Comparison of ENCODE assay signal across 17 mouse cellular contexts in the genomic region with DNA sequence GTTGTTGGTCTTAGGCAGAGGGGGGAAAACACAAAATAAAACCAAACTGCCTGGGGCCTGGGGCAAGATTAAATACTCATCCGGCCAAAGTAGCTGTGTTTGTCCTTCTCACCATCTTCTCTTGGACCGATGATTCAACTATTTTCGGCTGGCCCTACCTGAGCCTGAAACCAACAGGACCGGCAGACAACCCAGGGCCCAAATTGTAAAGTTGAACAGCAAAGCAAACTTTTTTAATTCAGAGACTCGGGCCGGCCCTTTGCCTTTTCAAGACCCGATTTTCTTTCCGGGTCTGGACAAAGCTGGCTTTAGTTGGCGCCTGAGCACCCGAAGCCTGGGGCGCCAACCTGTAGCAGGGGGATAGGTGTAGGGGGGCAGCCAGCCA. TPM values are rescaled to one million over a fixed set of nuclear protein-coding genes. Genes with fewer than 3 reads are reported as not detected.
DNase-seq lines count a peak whose midpoint lies in the region; ATAC-seq and TF ChIP-seq lines count a peak whose summit lies in the region.
"Had no signal": no experiment of that assay in that cellular context is flagged by ENCODE, and none has a peak within 500 bp of the region (broad histone marks: within the 10 kb centered on the region; RNA-seq: fewer than 3 reads in every experiment).

No protein-coding gene starts in this region.

- peak overlapping the region; percentile 93 for H3K4me3 ChIP-seq in gastrocnemius, adult 2 months
- H3K4me3 ChIP-seq in lung, embryonic 14.5 days (ENCODE audit: low read depth, low read length) = no peak overlapping the region
- H3K4me3 ChIP-seq in embryonic facial prominence, embryonic 12.5 days = peak overlapping the region; percentile 54
- H3K4me3 ChIP-seq in limb, embryonic 14.5 days (replicated peaks; ENCODE audit: low read length) = peak overlapping the region; percentile 80
- H3K4me3 ChIP-seq: hindbrain, embryonic 15.5 days; liver, embryonic 15.5 days; midbrain, embryonic 15.5 days; neural tube, embryonic 13.5 days had no signal

- peak overlapping the region; percentile 98 for H3K27ac ChIP-seq in gastrocnemius, adult 2 months
- no peak overlapping the region for H3K27ac ChIP-seq in lung, embryonic 14.5 days (ENCODE audit: low read depth)
- H3K27ac ChIP-seq in embryonic facial prominence, embryonic 12.5 days = peak overlapping the region; percentile 51; the same call in 1 of the 2 replicates
- peak overlapping the region; percentile 98 for H3K27ac ChIP-seq in limb, embryonic 14.5 days (replicated peaks; ENCODE audit: low read depth, low read length)
- H3K27ac ChIP-seq: hindbrain, embryonic 15.5 days; liver, embryonic 15.5 days; midbrain, embryonic 15.5 days; neural tube, embryonic 13.5 days had no signal

- H3K4me1 ChIP-seq in lung, embryonic 14.5 days (ENCODE audit: insufficient read depth) = no peaks in the 10 kb centered on the region
- no peaks in the 10 kb centered on the region for H3K4me1 ChIP-seq in embryonic facial prominence, embryonic 12.5 days
- H3K4me1 ChIP-seq in limb, embryonic 14.5 days (ENCODE audit: control insufficient read depth, insufficient read depth, low read length) = peaks cover 28% of the 10 kb centered on the region

- no peak overlapping the region for H3K9ac ChIP-seq in lung, embryonic 14.5 days
- peak overlapping the region; percentile 70 for H3K9ac ChIP-seq in embryonic facial prominence, embryonic 12.5 days
- peak overlapping the region; percentile 98 for H3K9ac ChIP-seq in limb, embryonic 14.5 days (ENCODE audit: low read depth, low read length, severe bottlenecking)
- H3K9ac ChIP-seq: hindbrain, embryonic 15.5 days; liver, embryonic 15.5 days; midbrain, embryonic 15.5 days; neural tube, embryonic 13.5 days had no signal

- H3K4me2 ChIP-seq in lung, embryonic 14.5 days = no peak overlapping the region
- peak overlapping the region; percentile 66 for H3K4me2 ChIP-seq in embryonic facial prominence, embryonic 12.5 days (replicated peaks)
- H3K4me2 ChIP-seq in limb, embryonic 14.5 days (replicated peaks; ENCODE audit: low read depth, low read length, severe bottlenecking) = peak overlapping the region; percentile 72
- H3K4me2 ChIP-seq: hindbrain, embryonic 15.5 days; liver, embryonic 15.5 days; midbrain, embryonic 15.5 days; neural tube, embryonic 13.5 days had no signal

- no peaks in the 10 kb centered on the region for H3K36me3 ChIP-seq in lung, embryonic 14.5 days (ENCODE audit: insufficient read depth)
- H3K36me3 ChIP-seq in embryonic facial prominence, embryonic 12.5 days = no peaks in the 10 kb centered on the region
- peaks cover 19% of the 10 kb centered on the region for H3K36me3 ChIP-seq in limb, embryonic 14.5 days (ENCODE audit: control insufficient read depth, insufficient read depth, low read length)
- H3K36me3 ChIP-seq: G1E; hindbrain, embryonic 15.5 days; liver, embryonic 15.5 days; midbrain, embryonic 15.5 days; neural tube, embryonic 13.5 days had no signal

- 3% methylated on average over 11 of the region's 11 CpGs for WGBS in lung, embryonic 14.5 days
- 1% methylated on average over 11 of the region's 11 CpGs for WGBS in embryonic facial prominence, embryonic 12.5 days
- 7% methylated on average over 11 of the region's 11 CpGs for WGBS in limb, embryonic 14.5 days

- intact Hi-C loops in gastrocnemius, adult 2 months (cut with DNase I) = loop anchor here (2.0 to 10.0 kb wide), 2 partner anchors 32 to 478 kb away; no protein-coding TSS in a partner anchor
- intact Hi-C loops in gastrocnemius, postnatal 14 days (cut with DNase I; ENCODE audit: low total_unique reads) = no loop called here

- no peak for TF ChIP-seq POLR2A in limb, embryonic 14.5 days (IDR thresholded peaks at IDR 0.05; ENCODE audit: borderline replicate concordance, extremely low read depth, insufficient read depth, insufficient read length)

- H3K27me3 ChIP-seq in lung, embryonic 14.5 days (ENCODE audit: insufficient read depth, low read length) = peaks cover 97% of the 10 kb centered on the region
- peaks cover 72% of the 10 kb centered on the region for H3K27me3 ChIP-seq in embryonic facial prominence, embryonic 12.5 days
- H3K27me3 ChIP-seq in limb, embryonic 14.5 days (ENCODE audit: control insufficient read depth, insufficient read depth, low read length) = peaks cover 12% of the 10 kb centered on the region

- no peak for DNase-seq in gastrocnemius, adult 2 months
- DNase-seq in gastrocnemius, postnatal 14 days = no peak
- DNase-seq in lung, embryonic 14.5 days = peak; percentile 10
- no peak for DNase-seq in lung, adult 18-20 months
- no peak for DNase-seq in limb, embryonic 14.5 days (ENCODE audit: low spot score)
- no peak for DNase-seq in gastrocnemius, postnatal 25 days
- no peak for DNase-seq in right cerebral cortex, adult 2 months (ENCODE audit: low spot score in 2 of 2)
- DNase-seq: B cell, adult 2 months; cerebellum, postnatal 36 days; kidney, adult 9 months; lung, postnatal 4 days had no signal

- ATAC-seq in lung, embryonic 14.5 days (ENCODE audit: insufficient read depth) = no peak
- no peak for ATAC-seq in embryonic facial prominence, embryonic 12.5 days (ENCODE audit: insufficient number of reproducible peaks, insufficient read depth, low FRiP score, low TSS enrichment)
- no peak for ATAC-seq in limb, embryonic 14.5 days (ENCODE audit: low FRiP score, low read depth)
- ATAC-seq: midbrain, embryonic 15.5 days had no signal

- H3K9me3 ChIP-seq in lung, embryonic 14.5 days (ENCODE audit: low read depth, low read length) = no peaks in the 10 kb centered on the region
- no peaks in the 10 kb centered on the region for H3K9me3 ChIP-seq in embryonic facial prominence, embryonic 12.5 days
- H3K9me3 ChIP-seq in limb, embryonic 14.5 days (ENCODE audit: control insufficient read depth, low read length) = no peaks in the 10 kb centered on the region
- H3K9me3 ChIP-seq: hindbrain, embryonic 15.5 days; liver, embryonic 15.5 days; midbrain, embryonic 15.5 days; neural tube, embryonic 13.5 days had no signal

- TF ChIP-seq CTCF in gastrocnemius, adult 2 months (IDR thresholded peaks at IDR 0.05) = no peak
- TF ChIP-seq CTCF in lung, embryonic 14.5 days (IDR thresholded peaks at IDR 0.05; ENCODE audit: low read depth) = no peak

RNA-seq across cellular contexts. Expression of gene Tbx15, which starts 16.2 kb away (rescaled TPM):
- total RNA-seq in gastrocnemius, adult 2 months (2021) = 100 to 1,000 TPM; 105 to 145 TPM
- 100 to 1,000 TPM; 116 to 149 TPM for total RNA-seq in gastrocnemius, postnatal 14 days (2021)
- polyA plus RNA-seq in lung, embryonic 14.5 days (2014; fragmentation: Nextera tagmentation; extraction: Ambion mirVana) = 0.05 and 0.28 TPM in 2 replicates
- 14.5 and 15.2 TPM in 2 replicates for polyA plus RNA-seq in embryonic facial prominence, embryonic 12.5 days (2016; fragmentation: Nextera tagmentation; extraction: Ambion mirVana)
- polyA plus RNA-seq in limb, embryonic 14.5 days (2012; rRNA removed) = 66.6 and 76.3 TPM in 2 replicates
- 25.5 and 26.6 TPM in 2 replicates for polyA plus RNA-seq in limb, embryonic 14.5 days (2014; fragmentation: Nextera tagmentation; extraction: Ambion mirVana)
- 100 to 1,000 TPM; 104 to 122 TPM for total RNA-seq in gastrocnemius, postnatal 25 days (2021)
- polyA plus RNA-seq: G1E had no signal
